Mouse (Mus musculus) ES-E14 (cell line): ENCODE results near the gene Cyb5r3.

Source experiments
- CHD2 ChIP-seq: IDR thresholded peaks from 2 replicates; pipeline ENCODE4 v1.6.1; 2014; ENCODE audit warnings: mild to moderate bottlenecking, low read depth, low read length, inconsistent platforms
- HCFC1 ChIP-seq: IDR thresholded peaks from 2 replicates; pipeline ENCODE4 v1.6.1; 2012; ENCODE audit warnings: low read length, inconsistent platforms, borderline replicate concordance; ENCODE audit not compliant: insufficient read depth
- MAFK ChIP-seq: IDR thresholded peaks from 2 replicates; pipeline ENCODE4 v1.6.1; 2014; ENCODE audit warnings: mild to moderate bottlenecking, low read depth, low read length, inconsistent platforms; ENCODE audit not compliant: insufficient read depth
- ZC3H11A ChIP-seq: IDR thresholded peaks from 2 replicates; pipeline ENCODE4 v1.6.1; 2012; ENCODE audit warnings: low read depth, mild to moderate bottlenecking, inconsistent platforms, low read length, borderline replicate concordance
- ZNF384 ChIP-seq: IDR thresholded peaks from 2 replicates; pipeline ENCODE4 v1.6.1; 2012; ENCODE audit warnings: low read depth, low read length, inconsistent platforms

DNA sequence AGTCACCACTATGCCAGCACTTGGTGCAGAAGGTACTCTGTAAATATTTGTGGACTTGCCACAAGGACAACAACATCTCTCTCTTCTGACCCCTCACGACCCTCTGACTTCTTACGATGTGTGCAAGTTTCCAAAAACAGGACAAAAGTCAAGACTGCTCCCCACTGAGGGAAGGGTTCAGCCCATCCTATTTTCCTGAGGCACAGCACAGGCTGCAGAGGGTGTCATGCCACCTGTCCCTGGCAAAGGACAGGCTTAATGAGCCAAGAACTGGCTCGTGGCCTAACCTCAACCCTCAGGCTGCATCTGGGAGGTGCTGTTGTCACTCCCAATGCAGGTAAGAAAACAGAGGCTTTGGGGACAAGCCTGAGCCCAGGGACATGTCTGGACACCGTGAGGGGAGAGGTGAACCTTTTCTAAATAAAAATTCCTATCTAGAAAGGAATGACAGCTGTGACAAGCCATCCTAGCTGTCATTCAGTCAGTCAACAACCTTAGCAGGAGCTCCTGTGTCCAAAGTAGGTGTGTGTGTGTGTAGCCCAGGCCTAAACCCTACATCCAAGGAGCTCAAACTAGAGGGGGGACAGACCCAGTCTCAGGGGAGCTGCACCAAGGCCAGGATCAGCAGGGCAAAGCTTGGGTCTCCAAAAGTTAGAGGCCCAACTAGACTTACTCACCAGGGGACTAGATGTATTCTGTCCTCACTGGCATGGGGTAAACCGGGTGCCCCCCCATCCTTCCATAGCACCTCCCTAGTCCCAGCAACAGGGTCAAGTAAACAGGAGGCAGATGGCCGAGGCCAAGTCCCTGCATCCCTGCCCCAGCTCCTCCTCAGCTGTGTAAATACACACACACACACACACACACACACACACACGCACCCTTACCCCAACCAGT is 3.3 kb downstream of the Cyb5r3 start:
- TF ChIP-seq CHD2 = no peak
- TF ChIP-seq ZC3H11A = no peak
- TF ChIP-seq HCFC1 = no peak
- no peak for TF ChIP-seq MAFK
- TF ChIP-seq ZNF384 = no peak
